Mouse (Mus musculus) c-Kit-positive CD71-positive TER-119-negative erythroid progenitor cells, embryonic 14.5 days (primary cell): ENCODE measurements around the gene Gm4565.
"Not testable (repeated sequence)": the region's sequence is repeated elsewhere in the genome, so short reads cannot be mapped to it uniquely, and the experiment has no call there.

Experiments used
- DNase-seq: peaks from one replicate; pipeline ENCODE4 v3.0.0-alpha.2; 2013; ENCODE audit warnings: low read depth

Gene Gm4565

DNA sequence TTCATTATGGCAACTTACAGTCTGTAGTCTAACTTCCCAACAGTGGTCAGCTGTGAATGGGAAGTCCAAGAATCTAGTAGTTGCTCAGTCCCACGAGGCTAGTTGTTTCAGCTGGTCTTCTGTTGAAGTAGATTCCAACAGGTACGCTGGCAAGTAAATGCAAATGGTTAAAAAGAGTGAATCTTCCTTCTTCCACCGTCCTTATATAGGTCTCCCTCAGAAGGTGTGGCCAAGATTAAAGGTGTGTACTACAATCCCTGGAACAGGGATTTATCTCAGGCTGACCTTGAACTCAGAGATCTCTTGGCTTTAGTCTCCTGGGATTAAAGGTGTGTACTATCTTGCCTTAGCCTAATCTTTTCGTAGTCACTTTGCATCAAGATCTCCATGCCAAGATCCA lies at the start of gene Gm4565:
TSS of gene Gm4565 (minus strand) at position 101 of the 400 bp plus-strand sequence.
- not testable (repeated sequence) for DNase-seq

DNA sequence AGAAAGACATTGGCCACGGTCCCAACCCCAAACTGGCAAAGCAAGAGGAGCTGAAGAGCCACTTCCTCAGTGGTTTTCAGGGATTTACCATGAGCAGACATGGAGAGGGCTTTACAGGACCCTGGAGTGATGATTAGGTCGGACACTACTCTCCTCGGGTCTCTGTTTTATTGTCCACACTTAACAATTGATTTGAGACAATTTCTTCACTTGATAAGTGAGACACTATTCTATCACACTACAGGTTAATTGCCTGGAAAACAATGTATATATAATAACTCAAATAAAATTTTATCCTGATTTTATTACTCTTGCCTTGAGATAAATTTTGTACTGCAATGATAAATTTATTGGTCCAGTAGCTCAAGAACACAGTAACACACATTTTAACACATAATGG lies 22.7 kb downstream of the Gm4565 start, which contains the start of gene Gm4201:
TSS of gene Gm4201 (minus strand) at position 101 of the 400 bp plus-strand sequence.
- DNase-seq: not testable (repeated sequence)

DNA sequence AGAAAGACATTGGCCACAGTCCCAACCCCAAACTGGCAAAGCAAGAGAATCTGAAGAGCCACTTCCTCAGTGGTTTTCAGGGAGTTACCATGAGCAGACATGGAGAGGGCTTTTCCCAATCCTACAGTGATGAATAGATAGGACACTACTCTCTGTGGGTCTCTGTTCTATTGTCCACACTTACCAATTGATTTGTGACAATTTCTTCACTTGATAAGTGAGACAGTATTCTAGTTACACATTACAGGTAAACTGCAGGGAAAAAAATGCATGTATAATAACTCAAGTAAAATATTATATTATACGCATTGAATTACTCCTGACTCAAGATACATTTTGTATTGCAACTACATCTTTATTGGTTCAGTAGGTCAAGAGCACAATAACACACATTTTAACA lies 53.1 kb downstream of the Gm4565 start, which contains the start of gene Gm8677:
TSS of gene Gm8677 (minus strand) at position 101 of the 400 bp plus-strand sequence.
- DNase-seq: not testable (repeated sequence)
